Mouse (Mus musculus) T-helper 1 cell (primary cell): ENCODE results near the gene Vgf.

Experiments
- in situ Hi-C: fragments of 300-600 bp; cut with MboI, MseI; formaldehyde crosslinking; loops from one replicate; pipeline ENCODE4 v1.15.1; 2025; ENCODE audit warnings: high pct_unique_total_duplicates

The Vgf gene

DNA sequence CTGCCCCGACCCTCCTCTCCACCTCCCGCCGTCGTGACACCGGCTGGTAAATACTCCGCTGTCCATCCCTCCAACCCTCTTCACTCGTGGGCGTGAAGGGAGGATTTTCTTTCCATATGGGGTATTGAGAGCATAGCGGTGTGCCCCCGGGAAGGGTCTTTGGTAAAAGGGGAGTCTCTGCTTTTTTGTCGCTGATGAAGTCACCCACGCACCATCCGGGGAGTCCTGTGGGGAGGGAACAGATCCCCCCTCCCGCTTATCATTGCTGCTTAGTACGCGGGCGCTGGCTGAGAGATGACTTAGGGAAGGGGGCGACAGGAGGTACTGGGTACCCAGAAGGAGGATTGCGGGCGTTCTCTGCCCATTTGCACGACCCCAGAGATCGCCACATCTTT lies 4.2 kb downstream of the Vgf start:
- in situ Hi-C loops: no loop called here

DNA sequence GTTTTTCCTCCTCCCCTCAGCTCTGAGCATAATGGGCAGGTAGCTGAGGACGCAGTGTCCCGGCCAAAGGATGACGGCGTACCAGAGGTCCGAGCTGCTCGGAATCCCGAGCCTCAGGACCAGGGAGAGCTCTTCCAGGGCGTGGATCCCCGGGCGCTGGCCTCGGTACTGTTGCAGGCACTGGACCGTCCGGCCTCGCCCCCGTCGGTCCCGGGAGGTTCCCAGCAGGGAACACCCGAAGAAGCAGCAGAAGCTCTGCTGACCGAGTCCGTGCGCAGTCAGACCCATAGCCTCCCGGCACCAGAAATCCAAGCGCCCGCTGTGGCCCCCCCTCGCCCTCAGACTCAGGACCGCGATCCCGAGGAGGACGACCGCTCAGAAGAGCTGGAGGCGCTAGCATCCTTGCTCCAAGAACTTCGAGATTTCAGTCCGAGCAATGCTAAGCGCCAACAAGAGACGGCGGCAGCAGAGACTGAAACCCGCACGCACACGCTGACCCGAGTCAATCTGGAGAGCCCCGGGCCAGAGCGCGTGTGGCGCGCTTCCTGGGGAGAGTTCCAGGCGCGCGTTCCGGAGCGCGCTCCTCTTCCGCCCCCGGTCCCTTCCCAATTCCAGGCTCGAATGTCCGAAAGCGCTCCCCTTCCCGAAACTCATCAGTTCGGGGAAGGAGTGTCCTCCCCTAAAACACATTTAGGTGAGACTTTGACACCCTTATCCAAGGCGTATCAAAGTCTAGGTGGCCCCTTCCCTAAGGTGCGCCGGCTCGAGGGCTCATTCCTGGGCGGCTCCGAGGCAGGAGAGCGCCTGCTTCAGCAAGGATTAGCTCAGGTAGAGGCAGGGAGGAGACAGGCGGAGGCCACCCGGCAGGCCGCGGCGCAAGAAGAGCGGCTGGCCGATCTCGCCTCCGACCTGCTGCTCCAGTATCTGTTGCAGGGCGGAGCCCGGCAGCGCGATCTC lies 5.2 kb downstream of the Vgf start:
- in situ Hi-C loops: no loop called here

DNA sequence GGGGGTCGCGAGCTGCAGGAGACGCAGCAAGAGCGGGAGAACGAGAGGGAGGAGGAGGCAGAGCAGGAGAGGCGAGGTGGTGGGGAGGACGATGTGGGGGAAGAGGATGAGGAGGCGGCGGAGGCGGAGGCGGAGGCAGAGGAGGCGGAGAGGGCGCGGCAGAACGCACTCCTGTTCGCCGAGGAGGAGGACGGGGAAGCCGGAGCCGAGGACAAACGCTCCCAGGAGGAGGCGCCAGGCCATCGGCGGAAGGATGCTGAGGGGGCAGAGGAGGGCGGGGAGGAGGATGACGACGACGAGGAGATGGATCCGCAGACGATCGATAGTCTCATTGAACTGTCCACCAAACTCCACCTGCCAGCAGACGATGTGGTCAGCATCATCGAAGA lies 5.8 kb downstream of the Vgf start:
- in situ Hi-C loops: no loop called here

DNA sequence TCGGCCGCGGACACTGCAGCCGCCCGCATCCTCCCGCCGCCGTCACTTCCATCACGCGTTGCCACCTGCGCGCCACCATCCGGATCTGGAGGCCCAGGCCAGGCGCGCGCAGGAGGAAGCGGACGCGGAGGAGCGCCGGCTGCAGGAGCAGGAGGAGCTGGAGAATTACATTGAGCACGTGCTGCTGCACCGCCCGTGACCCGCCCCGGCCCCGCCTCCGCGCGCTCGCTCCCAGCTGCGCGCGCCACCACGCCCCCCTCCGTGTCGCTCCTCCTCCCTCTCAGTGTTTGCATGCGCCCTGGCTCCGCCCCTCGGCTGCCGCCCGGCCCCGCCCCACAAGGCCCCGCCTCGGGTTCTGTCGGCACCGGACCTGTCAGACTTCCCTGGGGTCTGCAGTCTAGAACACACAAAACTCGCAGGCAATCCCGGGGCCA lies 6.5 kb downstream of the Vgf start:
- in situ Hi-C loops: no loop called here

DNA sequence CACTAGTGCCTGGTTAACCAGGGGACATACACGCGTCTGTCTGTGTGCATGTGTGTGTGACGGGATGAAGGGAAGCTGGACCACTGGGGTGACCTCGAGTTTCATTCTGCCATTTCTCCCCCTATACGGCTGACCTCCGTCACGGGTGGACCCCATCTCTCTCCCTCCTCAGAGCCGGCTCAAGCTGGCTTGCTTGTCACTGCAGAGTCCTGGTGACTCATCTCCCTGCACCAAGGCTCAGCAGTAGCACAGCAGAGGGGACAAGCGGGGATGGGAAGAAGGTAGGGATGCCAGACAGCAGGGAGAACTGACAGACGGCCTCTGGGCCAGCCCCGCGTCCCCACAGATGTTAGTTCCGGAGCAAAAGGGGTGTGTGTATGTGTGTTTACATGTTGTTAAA lies 10.0 kb downstream of the Vgf start:
- in situ Hi-C loops: no loop called here

DNA sequence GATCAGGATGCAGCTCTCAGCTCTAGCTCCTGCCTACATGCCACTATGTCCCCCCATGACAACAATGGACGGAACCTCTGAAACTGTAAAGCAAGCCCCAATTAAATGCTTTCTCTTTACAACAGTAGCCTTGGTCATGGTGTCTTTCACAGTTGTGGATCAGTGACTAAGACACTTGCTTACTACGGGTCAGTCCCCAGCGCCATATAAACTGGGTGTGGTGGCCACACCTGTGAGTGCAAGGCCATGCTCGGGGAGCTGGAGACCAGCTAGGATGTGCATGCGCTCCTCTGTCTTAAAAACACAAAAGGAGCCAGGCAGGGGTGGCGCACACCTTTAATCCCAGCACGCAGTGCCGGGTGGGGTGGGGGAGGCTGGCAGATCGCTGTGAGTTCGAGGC lies 13.3 kb downstream of the Vgf start:
- in situ Hi-C loops: no loop called here

DNA sequence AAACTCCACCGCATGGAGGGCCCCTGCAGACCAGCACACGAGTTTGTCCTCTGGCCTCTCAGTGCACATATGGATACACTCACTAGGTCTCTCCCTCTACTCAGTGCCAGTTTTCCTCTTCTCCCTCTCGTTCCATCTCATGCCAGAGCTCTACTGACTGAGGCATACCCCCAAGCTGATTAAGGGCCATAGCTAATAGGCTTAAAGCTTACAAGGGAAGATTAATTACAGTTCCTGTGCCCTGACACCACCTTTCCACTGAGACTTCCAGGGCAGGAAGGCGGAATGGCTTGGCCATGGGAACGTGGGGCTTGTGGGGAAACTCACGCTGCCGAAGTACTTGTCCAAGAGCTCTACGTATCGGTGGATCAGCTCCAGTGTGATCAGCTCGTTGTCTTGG lies 15.2 kb downstream of the Vgf start:
- in situ Hi-C loops: no loop called here

DNA sequence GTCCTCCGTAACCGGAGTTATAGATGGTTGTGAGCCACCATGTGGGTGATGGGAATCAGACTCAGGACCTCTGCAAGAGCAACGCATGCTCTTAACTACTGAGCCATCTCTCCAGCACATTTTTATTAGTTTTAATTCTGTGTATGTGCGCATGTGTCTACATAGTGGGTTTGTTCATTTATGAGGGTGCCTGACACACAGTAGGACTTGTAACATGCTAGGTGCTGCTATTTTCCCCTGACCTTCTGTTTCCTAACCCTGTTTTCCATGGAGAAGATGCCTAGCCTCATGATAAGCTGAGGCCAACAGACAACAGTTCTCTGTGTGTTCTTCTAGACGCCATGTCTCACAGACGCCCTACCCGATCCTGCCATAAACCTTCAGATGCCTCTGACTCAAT lies 17.8 kb downstream of the Vgf start:
- in situ Hi-C loops: no loop called here

DNA sequence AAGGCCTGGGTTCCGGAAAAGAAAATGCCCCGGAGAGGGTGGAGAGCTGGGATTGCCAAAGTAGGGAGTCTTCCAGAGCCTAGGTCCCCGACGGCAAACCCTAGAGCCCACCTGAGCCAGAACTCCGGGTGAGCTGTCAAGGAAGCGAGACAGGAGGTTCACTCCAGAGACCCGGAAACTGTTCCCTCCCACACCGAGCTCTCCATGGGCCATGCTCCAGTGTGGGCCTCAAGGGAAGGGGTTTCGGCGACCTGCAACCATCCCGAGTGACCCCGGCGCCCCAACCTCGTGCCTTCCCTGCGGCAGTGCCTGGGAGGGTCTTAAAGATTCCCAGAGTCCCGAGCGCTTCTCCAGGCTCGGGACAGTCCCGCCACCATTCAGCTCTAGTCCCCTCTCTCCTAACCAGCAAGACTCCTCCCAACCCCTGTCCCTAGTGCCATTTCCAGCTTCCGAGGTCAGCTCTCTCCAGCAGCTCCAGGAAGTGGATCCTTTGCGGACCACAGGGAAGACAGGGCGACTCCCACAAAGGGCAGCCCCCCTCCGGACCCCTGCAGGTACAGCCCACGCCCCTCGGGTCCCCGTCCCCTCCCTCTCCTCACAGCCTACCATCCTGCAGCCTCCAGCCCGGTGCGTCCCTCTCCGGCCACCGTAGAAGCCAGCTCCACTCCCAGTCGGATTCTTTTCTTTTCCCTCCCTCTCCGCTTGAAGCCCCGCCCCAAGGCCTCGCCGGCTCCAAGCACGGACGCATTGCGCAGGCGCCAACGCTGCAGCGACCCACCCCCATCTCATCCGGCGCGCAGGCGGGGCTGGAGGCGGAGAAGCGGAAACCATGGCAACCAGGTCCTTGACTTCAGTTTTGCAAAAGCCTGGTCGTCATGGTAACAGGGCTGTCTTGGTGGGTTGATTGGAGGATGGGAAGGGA lies 19.5 kb downstream of the Vgf start, which contains the start of gene Ap1s1:
Ap1s1 (minus strand) TSS at position 734 of the 922 bp plus-strand sequence.
- in situ Hi-C loops: no loop called here

DNA sequence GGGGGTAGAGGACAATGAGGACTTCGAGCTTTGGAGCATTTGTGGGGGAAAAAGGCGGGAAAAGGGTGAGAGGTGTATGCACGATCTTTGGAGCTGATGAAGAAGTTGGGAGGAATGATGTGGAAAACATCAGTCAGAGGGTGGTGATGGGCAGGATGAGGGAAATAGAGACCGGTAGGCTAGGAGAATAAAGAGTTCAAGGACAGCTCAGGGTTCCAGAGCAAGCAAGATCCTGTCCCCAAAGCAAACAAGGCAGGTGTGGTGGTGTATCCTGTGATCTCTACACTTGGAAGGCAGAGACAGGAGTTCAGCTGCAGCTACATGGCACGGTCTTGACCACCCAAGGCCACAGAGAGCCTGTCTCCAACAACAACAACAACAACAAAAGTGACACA lies 20.1 kb downstream of the Vgf start:
- in situ Hi-C loops: no loop called here

DNA sequence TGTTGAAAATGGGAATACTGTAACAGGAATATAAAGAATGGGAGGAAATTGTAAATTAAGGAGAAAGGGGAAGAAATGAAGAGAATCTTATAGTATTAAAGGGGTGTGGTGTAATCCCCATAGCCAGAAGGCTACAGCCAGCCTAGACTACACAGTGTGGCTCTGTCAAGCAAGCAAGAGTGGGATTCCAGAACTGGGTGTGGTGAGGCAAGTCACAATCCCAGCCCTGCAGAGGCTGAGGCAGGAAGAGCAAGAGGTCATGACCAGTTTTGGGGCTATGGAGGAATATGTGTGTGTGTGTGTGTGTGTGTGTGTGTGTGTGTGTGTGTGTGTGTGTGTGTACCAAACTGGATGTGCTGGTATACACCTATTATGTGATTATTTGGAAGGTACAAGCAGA lies 20.8 kb downstream of the Vgf start:
- in situ Hi-C loops: no loop called here

DNA sequence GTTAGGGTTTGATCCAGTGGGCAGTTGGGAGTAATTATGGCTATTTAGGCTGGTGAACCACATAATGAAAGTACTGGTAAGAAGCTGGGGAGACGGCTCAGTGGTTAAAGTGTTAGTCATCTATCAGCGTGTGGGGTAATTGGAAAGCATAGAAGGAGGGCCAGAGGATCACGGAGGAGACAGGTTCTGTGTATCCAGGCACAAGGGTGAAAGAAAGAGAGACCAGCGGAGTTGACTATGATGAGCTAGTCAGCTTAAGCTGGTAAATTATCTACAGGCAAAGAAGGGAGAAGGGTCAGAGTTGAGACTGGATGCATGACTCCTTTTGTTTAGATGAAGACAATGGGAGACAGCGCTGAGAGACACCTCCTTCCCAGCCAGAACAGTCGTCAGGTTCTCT lies 24.9 kb downstream of the Vgf start:
- in situ Hi-C loops: no loop called here

DNA sequence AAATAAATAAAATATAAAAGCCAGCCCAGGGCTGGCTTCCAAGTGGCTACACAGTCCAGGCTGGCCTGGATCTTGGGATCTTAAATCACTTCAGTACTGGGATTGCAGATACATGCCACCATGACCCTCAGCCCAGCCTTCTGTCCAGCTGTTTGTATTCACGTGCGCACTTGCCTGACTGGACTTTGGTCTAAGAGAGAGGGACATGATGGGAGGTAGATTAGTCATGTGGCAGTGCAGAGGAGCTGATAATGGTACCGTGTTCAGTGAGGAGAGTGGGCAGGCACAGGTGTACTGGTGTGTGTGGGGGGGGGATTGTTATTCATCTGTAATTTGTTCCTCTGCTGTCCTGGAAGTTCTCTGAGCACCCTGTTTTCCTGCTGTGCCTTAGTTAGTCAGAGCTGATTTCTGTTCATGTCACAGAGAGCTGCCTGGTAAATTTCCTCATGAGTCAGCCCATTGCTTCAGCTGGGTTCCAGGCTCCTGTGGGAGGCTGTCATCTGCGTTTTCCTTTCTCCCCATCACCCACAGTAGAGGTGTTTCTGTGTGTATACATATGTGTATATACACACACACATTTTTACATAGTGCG lies 25.8 kb downstream of the Vgf start:
- in situ Hi-C loops: no loop called here

DNA sequence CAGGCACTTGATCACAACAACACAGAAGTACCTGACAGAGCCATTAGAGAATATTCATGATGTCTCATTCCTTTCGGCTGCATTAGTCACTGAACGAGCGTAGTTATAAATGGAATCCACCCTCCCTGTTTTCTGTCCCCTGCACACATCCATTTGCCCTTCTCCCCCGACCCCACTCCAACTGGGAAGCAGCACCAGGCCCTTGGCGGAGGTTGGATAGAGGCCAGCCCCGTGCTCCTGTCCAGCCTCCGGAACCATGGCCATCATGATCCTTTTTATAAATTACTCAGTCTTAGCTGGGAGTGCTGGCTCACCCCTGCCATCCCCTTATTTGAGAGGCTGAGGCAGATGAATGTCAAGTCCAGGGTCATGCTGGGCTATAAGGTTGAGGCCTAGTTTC lies 28.1 kb downstream of the Vgf start:
- in situ Hi-C loops: no loop called here

DNA sequence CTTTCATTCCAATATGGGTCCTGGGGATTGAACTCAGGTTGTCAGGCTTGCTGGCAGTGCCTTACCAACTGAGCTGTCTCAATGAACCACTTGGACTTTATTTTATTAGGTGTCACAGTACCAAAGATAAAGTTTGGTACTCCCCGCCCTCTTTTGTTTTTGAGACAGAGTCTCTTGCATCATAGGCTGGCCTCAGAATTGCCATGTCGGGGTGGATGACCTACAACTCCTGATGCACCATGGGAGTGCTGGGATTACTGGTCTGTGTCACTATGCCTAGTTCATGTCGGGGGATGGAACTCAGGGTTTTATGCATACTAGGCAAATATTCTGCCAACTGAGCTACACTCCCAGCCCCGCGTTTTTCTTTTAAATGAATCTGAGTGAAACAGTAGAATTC lies 28.7 kb downstream of the Vgf start:
- in situ Hi-C loops: no loop called here

DNA sequence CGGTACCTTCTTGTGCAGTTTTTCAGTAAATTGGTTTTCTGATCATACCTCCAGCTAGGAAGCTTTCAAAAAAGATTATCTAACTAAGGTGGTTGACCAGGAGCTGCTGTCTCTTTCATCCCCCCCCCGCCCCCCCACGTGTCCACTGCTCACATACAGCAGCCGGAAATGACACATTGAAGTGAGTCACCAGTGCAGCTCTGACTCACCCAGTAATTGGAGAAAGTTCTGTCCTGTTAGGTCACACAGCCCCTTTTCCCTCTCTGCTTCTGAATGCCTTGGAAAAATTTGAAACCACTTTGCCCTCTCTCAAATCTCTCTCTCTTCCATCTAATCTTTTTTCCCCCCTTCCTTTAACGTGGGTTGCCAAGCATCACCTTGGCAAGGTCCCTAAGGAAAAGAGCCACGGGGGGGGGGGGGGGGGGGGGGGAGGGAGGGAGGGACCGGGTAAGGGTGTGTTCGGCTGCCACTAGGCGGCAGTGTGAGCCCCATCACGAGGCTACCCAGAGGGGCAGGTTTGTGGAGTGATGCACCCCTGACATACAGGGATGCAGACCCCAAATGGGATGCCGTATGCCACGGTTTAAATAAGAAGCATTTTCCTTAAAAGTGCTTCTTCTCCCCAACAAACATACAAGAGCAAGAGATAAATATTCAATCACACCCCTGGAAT lies 35.8 kb downstream of the Vgf start:
- in situ Hi-C loops: loop anchor here (5.0 to 10.0 kb wide), 2 partner anchors 55 to 1347 kb away; partner anchors contain the start of gene Trim56

DNA sequence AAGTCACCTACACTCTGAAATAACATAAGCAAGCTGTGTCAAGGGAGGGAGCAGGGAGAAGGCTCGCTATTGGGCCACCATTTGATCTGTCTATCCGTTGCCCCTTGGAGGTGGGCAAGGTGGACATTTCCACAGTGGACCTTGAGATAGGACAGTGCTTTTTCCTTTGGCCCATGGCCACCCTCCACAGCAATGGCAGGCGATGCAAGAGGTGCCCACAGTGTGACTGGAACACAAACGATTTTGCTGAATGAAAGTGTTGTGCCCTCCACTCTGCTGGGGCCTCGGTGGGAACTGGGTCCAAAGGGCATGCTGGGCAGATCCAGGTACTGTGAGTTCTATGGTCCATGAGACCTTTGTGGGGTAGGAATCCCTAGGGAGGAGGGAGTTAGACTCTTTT lies 36.4 kb downstream of the Vgf start:
- in situ Hi-C loops: loop anchor here (5.0 to 10.0 kb wide), 2 partner anchors 55 to 1348 kb away; partner anchors contain the start of gene Trim56

DNA sequence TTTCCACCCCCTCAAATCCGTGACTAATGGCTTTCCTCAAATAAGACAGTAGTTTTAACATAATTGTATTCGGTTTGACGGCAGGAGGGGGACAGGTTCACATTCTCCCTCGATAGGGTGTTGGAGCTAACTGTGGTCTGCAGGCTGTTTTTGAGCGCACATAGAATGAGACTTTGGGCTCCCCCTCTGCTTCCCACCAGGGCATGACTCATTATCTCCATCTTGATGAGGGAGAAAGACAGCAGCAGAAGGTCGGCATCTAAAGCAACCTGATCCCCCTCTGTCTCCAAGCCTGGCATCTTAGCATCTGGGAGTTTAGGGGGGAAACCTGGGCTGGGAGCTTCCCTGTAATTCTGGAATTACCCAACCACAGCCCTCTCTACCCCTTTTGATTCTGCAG lies 39.3 kb downstream of the Vgf start:
- in situ Hi-C loops: loop anchor here (10.0 kb wide), 1 partner anchor 1351 kb away; no protein-coding TSS in a partner anchor

DNA sequence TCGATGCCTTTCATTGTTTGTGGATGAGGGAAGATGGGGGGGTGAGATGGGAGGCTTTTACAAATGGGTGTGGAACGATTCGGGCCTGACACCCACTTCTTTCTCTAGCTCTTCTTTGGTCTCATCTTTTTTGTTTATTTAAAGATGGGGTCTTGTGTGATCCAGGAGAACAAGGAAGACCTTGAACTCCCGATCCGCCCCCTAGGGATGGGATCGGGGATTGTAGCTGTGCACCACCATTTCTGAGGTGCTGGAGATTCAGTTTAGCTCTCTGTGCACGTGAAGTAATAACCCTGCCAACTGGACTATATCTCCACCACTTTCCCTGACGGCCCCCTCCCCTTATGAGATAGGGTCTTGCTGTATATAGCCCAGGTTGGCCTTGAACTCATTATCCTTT lies 39.7 kb downstream of the Vgf start:
- in situ Hi-C loops: loop anchor here (10.0 kb wide), 1 partner anchor 1351 kb away; no protein-coding TSS in a partner anchor

DNA sequence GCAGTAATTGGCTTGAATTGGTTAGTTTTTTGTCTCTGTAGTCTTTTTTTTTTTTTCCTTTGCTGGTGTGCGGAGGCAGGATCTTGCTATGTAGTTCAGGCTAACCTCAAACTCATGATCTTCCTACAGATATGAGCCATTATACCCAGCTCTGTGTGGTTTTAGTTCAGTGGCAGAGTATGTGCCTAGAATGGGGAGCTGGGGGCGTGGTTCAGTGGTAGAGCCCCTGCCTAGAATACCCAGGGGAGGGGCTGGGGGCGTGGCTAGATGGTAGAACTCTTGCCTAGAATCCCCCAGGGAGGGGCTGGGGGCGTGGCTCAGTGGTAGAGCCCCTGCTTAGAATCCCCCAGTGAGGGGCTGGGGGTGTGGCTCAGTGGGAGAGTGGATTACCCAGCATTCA lies 42.5 kb downstream of the Vgf start:
- in situ Hi-C loops: loop anchor here (10.0 kb wide), 1 partner anchor 1354 kb away; no protein-coding TSS in a partner anchor
